Mouse (Mus musculus): ENCODE data around the gene Agtpbp1.
"Not testable (repeated sequence)": the region's sequence is repeated elsewhere in the genome, so short reads cannot be mapped to it uniquely, and the experiment has no call there.

Agtpbp1 gene

GRCm38 (mm10) chr13:59481484-59481855 lies 103.6 kb downstream of the Agtpbp1 start:
- in situ Hi-C loops (cut with MboI, MseI) = no loop called here

GRCm38 (mm10) chr13:59480599-59481483 lies 104.2 kb downstream of the Agtpbp1 start:
- in situ Hi-C loops (cut with MboI, MseI) = no loop called here

- in situ Hi-C loops (cut with MboI, MseI) = not testable (repeated sequence)
Observed at GRCm38 (mm10) chr13:59477928-59478327, 107.1 kb downstream of the Agtpbp1 start.

DNA sequence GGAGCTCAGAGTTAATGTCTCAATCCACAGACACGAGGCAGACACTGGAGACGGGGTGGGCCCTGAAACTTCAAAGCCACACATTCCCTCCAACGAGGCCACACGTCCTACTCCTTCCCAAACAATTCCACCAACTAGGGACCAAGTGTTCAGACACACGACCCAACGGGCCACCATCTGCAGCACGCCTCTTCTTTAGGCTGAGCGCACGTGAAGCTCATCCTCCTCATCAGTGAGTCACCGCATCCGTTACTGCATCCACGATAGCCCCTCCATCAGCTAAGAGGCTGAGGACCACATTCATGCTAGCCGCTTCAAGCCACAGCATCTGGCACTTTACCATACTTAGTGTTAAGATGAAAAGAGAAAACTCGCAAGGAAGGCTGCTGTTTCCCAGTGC lies 107.6 kb downstream of the Agtpbp1 start:
- in situ Hi-C loops (cut with MboI, MseI) = no loop called here

DNA sequence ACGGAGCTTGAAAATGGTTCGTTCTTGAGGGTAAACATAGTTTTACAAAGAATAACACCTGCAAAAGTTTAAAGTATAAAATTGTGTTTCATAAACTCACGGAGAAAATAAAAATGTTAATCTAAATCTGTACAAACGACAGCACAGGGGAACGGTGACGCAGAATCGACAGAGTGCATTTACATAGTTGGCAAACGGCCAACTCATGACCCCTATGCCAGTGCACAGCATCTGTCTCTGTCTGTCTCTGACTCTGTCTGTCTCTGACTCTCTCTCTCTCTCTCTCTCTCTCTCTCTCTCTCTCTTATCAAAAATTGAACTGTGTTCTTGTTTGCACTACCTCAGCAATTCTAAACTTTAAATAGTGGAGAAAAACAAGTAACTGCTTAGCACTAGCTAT lies 110.1 kb downstream of the Agtpbp1 start:
- in situ Hi-C loops (cut with MboI, MseI) = no loop called here

- in situ Hi-C loops (cut with MboI, MseI) = no loop called here
Observed at GRCm38 (mm10) chr13:59473341-59473740, 111.7 kb downstream of the Agtpbp1 start.

DNA sequence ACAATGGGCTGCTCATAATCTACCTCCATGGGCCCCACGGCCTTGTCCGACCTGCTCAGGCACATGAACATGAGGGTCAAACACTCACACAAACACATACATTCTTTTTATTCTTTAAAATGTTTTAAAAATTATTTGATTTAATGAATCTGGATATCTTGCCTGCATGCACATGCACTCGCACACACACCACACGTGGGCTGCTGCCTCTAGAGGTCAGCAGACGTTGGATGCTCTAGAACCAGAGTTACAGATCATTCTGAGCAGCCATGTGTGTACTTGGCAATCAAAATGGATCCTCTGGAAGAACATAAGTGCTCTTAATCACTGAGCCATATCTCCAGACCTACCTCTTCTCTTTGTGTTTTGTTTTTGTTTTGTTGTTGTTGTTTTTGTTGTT lies 112.8 kb downstream of the Agtpbp1 start:
- in situ Hi-C loops (cut with MboI, MseI) = no loop called here

DNA sequence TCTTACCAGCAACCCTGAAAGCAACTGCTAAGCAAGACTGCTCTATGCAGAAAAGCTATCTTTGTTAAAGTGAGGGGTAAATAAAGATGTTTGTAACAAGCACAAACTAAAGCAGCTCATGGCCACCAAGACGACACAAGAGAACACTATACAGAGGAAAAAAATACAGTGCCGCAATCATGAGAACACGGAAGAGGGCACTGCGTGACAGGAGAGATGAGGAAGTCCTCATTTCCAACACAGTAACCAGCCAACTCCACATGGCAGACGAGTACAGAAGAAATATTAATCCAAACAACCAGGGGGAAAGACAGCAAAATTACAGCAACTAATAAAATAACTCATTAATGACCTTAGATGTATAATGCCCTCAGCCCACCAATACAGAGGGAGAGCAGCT lies 115.3 kb downstream of the Agtpbp1 start:
- in situ Hi-C loops (cut with MboI, MseI) = no loop called here

DNA sequence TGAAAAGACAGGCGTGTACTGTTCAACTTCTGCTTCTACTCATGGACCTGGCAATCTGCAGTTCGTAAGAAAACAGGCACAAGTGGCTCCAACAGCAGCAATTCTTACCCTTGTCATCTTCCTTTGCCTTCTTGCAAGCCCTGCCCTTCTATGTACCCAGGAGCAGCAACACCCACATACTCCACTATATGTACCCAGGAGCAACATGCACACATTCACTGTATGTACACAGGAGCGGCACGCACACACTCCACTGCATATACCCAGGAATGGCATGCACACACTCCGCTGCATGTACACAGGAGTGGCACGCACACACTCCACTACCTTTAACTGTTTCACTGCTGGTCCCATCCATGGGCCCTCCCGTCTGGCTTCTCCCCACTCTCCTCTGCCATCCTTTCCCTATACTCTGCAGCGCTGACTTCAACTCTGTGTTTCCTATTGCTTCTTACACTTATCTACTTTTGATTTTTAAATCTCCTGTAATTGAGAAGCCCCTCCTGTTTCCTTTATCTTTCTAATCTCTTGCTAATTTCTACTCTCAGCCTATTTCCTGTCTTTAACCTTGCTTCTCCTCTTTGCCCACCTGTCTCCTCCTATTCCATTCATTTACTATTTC lies 116.7 kb downstream of the Agtpbp1 start:
- in situ Hi-C loops (cut with MboI, MseI) = no loop called here

DNA sequence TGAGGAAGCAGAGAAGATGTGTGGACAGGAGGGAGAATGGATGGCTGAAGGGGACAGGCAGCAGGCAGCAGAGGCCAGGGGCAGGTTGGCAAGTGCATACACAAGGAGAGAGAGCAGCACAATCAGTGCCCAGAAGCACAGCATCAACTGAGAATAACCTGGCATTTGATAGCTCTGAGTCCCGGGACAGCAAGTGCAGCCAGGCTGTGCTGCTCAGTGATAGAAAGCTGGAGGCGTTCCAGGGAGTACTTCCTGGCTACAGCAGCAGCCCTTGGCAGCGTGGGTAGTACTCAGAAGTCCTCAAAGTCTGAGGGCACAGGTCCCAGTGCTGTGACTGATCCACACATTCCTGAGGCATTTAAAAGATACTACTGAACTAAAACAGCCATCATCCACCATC lies 117.4 kb downstream of the Agtpbp1 start:
- in situ Hi-C loops (cut with MboI, MseI) = no loop called here

- in situ Hi-C loops (cut with MboI, MseI) = no loop called here
Observed at GRCm38 (mm10) chr13:59460958-59461357, 124.1 kb downstream of the Agtpbp1 start.

GRCm38 (mm10) chr13:59456203-59456602 lies 128.8 kb downstream of the Agtpbp1 start:
- in situ Hi-C loops (cut with MboI, MseI) = no loop called here

DNA sequence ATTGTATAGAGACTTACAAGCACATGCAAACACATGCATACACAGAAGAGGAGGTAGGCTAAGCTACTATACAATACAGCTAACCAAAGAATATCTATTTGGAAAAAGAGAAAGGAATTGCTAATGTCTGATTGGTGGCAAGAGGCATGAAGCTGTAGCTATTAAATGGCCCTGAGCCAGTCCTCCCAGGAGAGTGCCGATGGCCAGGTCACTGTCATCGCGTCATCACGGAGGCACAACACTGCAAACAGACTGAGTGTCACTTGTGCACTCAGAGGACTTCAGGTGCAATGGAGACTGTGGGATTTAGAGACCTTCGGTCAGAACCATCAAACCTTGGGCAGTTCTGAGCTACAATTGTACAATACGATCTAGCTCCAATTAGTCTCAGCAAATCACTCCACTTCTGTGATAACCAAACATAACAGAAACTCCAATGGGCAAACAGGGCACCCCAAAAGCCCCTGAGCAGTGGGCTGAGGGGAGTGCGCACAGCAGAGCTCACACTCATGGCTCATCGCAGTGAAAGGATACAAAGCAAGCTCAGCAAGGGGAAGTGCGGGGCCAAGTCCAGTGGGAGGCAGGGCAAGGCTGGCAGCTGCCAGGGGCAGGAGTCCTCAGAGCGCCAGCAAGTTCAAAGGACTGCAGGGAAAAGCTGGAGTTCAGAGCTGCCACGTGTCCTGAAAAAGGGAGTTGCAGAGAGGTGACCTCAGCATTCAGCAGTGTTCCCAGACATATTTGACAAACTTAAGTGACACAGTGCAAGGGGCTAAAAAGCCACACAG lies 130.8 kb downstream of the Agtpbp1 start:
- in situ Hi-C loops (cut with MboI, MseI) = no loop called here

DNA sequence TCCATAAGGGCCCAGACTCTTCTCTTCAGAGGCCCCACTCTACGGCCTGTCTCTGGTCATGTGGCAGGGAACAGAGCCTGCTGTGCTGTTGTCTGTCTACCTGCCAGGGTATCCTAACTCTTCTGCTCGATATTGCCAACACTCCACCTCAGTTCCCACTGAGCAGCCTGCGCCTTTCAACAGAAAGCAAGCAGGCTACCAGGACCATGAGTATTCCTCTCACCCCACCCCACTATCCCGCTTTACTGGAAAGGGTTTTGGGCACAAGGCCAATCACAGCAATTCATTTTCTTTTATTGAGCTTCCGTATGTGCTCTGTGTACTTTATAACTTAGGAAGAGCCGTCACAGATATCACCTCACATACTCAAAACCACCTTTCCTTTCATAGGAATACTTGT lies 131.4 kb downstream of the Agtpbp1 start:
- in situ Hi-C loops (cut with MboI, MseI) = no loop called here

DNA sequence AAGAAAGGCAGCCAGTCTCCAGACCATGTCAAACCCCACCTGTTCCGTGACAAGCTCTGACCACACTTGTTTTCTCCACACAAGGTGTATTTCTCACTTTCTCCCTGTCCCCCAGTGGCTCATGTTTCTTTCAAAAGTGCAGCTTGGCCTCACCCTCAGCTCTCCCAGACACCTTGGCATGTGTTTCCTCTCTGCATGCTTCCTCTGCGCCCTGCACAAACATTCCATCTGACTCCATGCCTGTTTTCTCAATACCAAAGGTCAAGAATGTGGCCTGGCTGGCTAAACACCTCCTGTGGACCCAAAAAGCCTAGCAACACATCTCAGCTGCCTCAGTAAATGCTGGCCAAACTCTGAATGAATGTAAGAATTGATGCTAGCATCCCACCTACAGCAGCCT lies 132.0 kb downstream of the Agtpbp1 start:
- in situ Hi-C loops (cut with MboI, MseI) = no loop called here

- in situ Hi-C loops (cut with MboI, MseI) = no loop called here
Observed at GRCm38 (mm10) chr13:59450840-59451239, 134.2 kb downstream of the Agtpbp1 start.

GRCm38 (mm10) chr13:59447130-59447529 lies 137.9 kb downstream of the Agtpbp1 start:
- in situ Hi-C loops (cut with MboI, MseI) = no loop called here

DNA sequence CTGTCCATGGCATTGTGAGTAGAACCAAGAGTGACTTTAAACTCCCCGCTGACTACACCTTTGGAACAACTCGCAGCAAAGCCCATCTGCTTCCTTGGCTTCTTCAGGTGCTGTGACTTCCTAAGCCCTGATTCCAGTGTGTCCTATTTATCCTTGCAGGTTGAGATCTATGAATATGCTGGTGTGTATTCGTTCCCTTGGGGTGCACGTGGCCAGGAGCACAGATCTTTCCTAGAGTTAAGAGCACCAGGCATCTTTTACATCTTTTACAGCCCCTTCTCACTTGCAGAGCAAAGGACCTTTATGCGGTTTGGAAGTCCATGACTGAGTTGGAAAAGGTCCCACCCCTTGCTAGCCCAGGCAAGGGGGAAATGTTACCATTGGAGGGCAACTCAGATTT lies 139.8 kb downstream of the Agtpbp1 start:
- in situ Hi-C loops (cut with MboI, MseI) = no loop called here

GRCm38 (mm10) chr13:59444371-59444770 lies 140.7 kb downstream of the Agtpbp1 start:
- in situ Hi-C loops (cut with MboI, MseI) = no loop called here

DNA sequence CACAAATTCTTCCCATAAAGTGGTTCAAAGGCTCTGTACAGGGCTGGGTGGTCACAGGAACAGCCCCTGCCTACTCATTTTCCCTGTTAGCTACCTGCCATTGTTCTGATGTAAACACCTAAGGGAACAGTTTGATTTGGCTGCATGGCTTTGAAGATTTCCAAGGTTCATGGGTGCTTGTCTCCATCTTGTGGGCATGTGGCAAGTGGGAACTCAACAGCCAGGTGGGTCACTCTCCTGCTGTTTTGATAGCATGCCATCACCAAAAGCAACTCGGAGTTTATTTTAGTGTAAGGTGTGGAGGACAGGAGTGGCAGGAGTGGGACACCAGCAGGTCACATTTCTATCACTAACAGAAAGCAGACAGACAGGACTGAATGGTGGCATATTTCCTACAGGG lies 145.3 kb downstream of the Agtpbp1 start:
- in situ Hi-C loops (cut with MboI, MseI) = loop anchor here (10.0 kb wide), 1 partner anchor 285 kb away; no protein-coding TSS in a partner anchor

GRCm38 (mm10) chr13:59434554-59434953 lies 150.5 kb downstream of the Agtpbp1 start:
- in situ Hi-C loops (cut with MboI, MseI) = loop anchor here (10.0 kb wide), 1 partner anchor 290 kb away; no protein-coding TSS in a partner anchor

All from T-helper 1 cell (primary cell).